Mouse (Mus musculus) cortical plate, adult 2 months (tissue): ENCODE results near the gene Gm29797.

ENCODE experiments used
- CTCF ChIP-seq: fragments of 200-500 bp; IDR thresholded peaks from 2 replicates; pipeline ENCODE4 v1.5.1; 2011; ENCODE audit warnings: mild to moderate bottlenecking, control low read depth, low read length; ENCODE audit not compliant: insufficient read depth; ENCODE audit errors: extremely low read depth
- POLR2A ChIP-seq: fragments of 200-500 bp; IDR thresholded peaks from 2 replicates; pipeline ENCODE4 v1.6.1; 2011; ENCODE audit warnings: mild to moderate bottlenecking, low read length, control low read depth; ENCODE audit not compliant: insufficient read depth; ENCODE audit errors: extremely low read depth

DNA sequence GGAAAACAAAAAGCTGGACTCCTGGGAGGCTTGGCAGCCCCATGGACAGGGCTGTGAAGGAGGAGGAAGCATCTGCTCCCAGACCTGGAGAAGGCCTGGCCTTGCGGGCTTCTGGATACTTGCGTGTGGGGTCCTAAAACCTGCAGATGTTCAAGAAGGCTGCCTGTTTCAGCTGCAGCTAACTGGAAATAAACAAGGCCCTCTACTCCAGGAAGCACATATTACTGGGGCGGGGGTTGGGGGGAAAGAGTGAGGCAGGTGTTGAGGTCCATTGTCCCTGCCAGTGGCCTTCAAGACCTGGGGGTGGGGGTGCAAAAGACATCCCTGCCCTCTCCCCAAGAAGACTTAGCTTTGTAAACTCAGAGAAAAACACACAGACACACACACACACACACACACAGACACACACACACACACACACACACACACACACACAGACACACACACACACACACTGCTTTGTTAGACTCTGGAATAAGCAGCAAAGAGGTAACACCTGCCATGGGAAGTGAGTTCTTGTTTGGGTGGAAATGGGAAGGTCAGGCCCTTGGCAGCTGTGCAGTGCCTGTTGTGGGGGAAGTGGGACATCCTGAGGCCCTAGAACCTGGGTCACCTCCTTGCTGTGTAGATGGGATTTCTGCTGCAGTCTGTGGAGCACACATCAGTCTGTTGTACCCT lies 5.9 kb downstream of the Gm29797 start:
- TF ChIP-seq CTCF = no peak
- no peak for TF ChIP-seq POLR2A
